Mouse (Mus musculus) left cerebral cortex, postnatal 14 days (tissue): Measurements from ENCODE around the gene Akt2. TPM values are rescaled to one million over a fixed set of nuclear protein-coding genes. Genes with fewer than 3 reads are reported as not detected.

Experiments used
- DNase-seq, 2 experiments: peaks; one replicate each; pipeline ENCODE4 v3.0.0; 2021 to 2022; ENCODE audit warnings: low spot score in 2 of 2, mixed read lengths in 1 of 2
- intact Hi-C: fragments of 180-260 bp; cut with DNase I; formaldehyde crosslinking; loops from one replicate; pipeline ENCODE4 v1.15.1; 2025
- long read RNA-seq, 2 experiments: library from polyadenylated mRNA; stranded (forward); transcript quantifications; one replicate each; pipeline ENCODE4 v2.0.0; 2021
- total RNA-seq, 2 experiments: library from RNA; stranded (reverse); gene quantifications; 2 replicates each; pipeline ENCODE4 v1.2.3; 2021

Akt2 gene
- total RNA-seq = 100 to 1,000 TPM; 114 to 147 TPM
- long read RNA-seq, experiment 1, full-length matches to known transcripts = 62 of 111 reads
- long read RNA-seq, experiment 1, partial matches to known transcripts = 27 of 111 reads
- long read RNA-seq, experiment 1, other reads (novel, unspliced or antisense) = 22 of 111 reads
- long read RNA-seq, experiment 2, full-length matches to known transcripts = 80 of 148 reads
- long read RNA-seq, experiment 2, partial matches to known transcripts = 26 of 148 reads
- long read RNA-seq, experiment 2, other reads (novel, unspliced or antisense) = 42 of 148 reads

GRCm38 (mm10) chr7:27591266-27592216 is at the start of gene Akt2:
Gene Akt2 (plus strand): TSS chr7:27591552.
- DNase-seq = peak; percentile 93 to 98
- intact Hi-C loops = loop anchor here (5.0 kb wide), 1 partner anchor 61 kb away; the partner anchor contains the start of gene Ttc9b

GRCm38 (mm10) chr7:27541922-27542321 is 49.4 kb upstream of the Akt2 start:
- no peak for DNase-seq
- intact Hi-C loops = no loop called here

GRCm38 (mm10) chr7:27542392-27543033 is 48.8 kb upstream of the Akt2 start:
- intact Hi-C loops = no loop called here
- DNase-seq = peak; percentile 93 to 94

GRCm38 (mm10) chr7:27543065-27543464 is 48.3 kb upstream of the Akt2 start:
- intact Hi-C loops = no loop called here
- peak in 1 of 2 experiments; percentile 72 for DNase-seq

GRCm38 (mm10) chr7:27543851-27544250 is 47.5 kb upstream of the Akt2 start:
- intact Hi-C loops = no loop called here
- DNase-seq = peak in 1 of 2 experiments; percentile 67

- intact Hi-C loops = no loop called here
- no peak for DNase-seq
Measured at GRCm38 (mm10) chr7:27544675-27545370, 46.5 kb upstream of the Akt2 start.

GRCm38 (mm10) chr7:27549597-27549996 is 41.8 kb upstream of the Akt2 start:
- DNase-seq = no peak
- intact Hi-C loops = no loop called here

GRCm38 (mm10) chr7:27552070-27552469 is 39.3 kb upstream of the Akt2 start:
- intact Hi-C loops = no loop called here
- DNase-seq = no peak

- DNase-seq = peak; percentile 97 to 99
- intact Hi-C loops = no loop called here
Measured at GRCm38 (mm10) chr7:27552931-27553513, 38.3 kb upstream of the Akt2 start, which contains the start of the genes Pld3 and 2310022A10Rik. Gene Pld3 (minus strand): TSS chr7:27553218. Gene 2310022A10Rik (plus strand): TSS chr7:27553233.

- intact Hi-C loops = no loop called here
- DNase-seq = no peak
Measured at GRCm38 (mm10) chr7:27560291-27560887, 31.0 kb upstream of the Akt2 start.

GRCm38 (mm10) chr7:27560978-27561377 is 30.4 kb upstream of the Akt2 start:
- no peak for DNase-seq
- intact Hi-C loops = no loop called here

- intact Hi-C loops = no loop called here
- DNase-seq = no peak
Measured at GRCm38 (mm10) chr7:27569580-27570224, 21.6 kb upstream of the Akt2 start.

GRCm38 (mm10) chr7:27572133-27572532 is 19.2 kb upstream of the Akt2 start:
- intact Hi-C loops = no loop called here

GRCm38 (mm10) chr7:27574124-27574880 is 17.1 kb upstream of the Akt2 start:
- no peak for DNase-seq
- intact Hi-C loops = no loop called here

More at GRCm38 (mm10) chr7:27572133-27572532, 19.2 kb upstream of the Akt2 start:
- DNase-seq = no peak

GRCm38 (mm10) chr7:27576914-27577313 is 14.4 kb upstream of the Akt2 start:
- intact Hi-C loops = loop anchor here (5.0 kb wide), 1 partner anchor 60 kb away; no protein-coding TSS in a partner anchor

GRCm38 (mm10) chr7:27577589-27577988 is 13.8 kb upstream of the Akt2 start:
- intact Hi-C loops = loop anchor here (5.0 kb wide), 1 partner anchor 60 kb away; no protein-coding TSS in a partner anchor
- DNase-seq = no peak

More at GRCm38 (mm10) chr7:27576914-27577313, 14.4 kb upstream of the Akt2 start:
- DNase-seq = peak in 1 of 2 experiments; percentile 52

- intact Hi-C loops = loop anchor here (5.0 kb wide), 1 partner anchor 59 kb away; no protein-coding TSS in a partner anchor
- DNase-seq = no peak
Measured at GRCm38 (mm10) chr7:27578465-27578864, 12.9 kb upstream of the Akt2 start.
